Mouse (Mus musculus) midbrain, embryonic 14.5 days (tissue): Measurements from ENCODE around the gene Neo1. TPM values are rescaled to one million over a fixed set of nuclear protein-coding genes. Genes with fewer than 3 reads are reported as not detected.
A peak's percentile ranks its signal among the peaks of the same experiment; 100 is the strongest.
"Not testable (repeated sequence)": the region's sequence is repeated elsewhere in the genome, so short reads cannot be mapped to it uniquely, and the experiment has no call there.

ENCODE experiments used
- ATAC-seq: fragments of 200-750 bp; cut with Nextera tagmentation; 2 replicates; pipeline ENCODE4 v1.8.0; 2017; ENCODE audit warnings: moderate number of reproducible peaks, moderate library complexity; ENCODE audit not compliant: low FRiP score, low TSS enrichment
- DNase-seq: peaks from one replicate; pipeline ENCODE4 v3.0.0-alpha.2; 2015
- H3K27ac ChIP-seq: fragments of 300-500 bp; sonication (generic); replicated peaks from 2 replicates; pipeline ENCODE4 v1.5.1; 2014; ENCODE audit warnings: mild to moderate bottlenecking, low read depth, low read length, moderate library complexity
- H3K27me3 ChIP-seq: fragments of 300-500 bp; sonication (generic); 2 replicates; pipeline ENCODE4 v1.6.1; 2014; ENCODE audit warnings: low read length, control low read depth, mixed read lengths; ENCODE audit not compliant: control insufficient read depth, insufficient read depth
- H3K36me3 ChIP-seq: fragments of 300-500 bp; sonication (generic); 2 replicates; pipeline ENCODE4 v1.6.1; 2014; ENCODE audit warnings: low read length, control low read depth; ENCODE audit not compliant: control insufficient read depth, insufficient read depth
- H3K4me1 ChIP-seq: fragments of 300-500 bp; sonication (generic); 2 replicates; pipeline ENCODE4 v1.6.1; 2014; ENCODE audit warnings: mild to moderate bottlenecking, antibody characterized with exemption, low read length, control low read depth; ENCODE audit not compliant: control insufficient read depth, insufficient read depth
- H3K4me2 ChIP-seq: fragments of 300-500 bp; sonication (generic); 2 replicates; pipeline ENCODE4 v1.6.1; 2014; ENCODE audit warnings: mild to moderate bottlenecking, low read length, moderate library complexity
- H3K4me3 ChIP-seq: fragments of 300-500 bp; sonication (generic); replicated peaks from 2 replicates; pipeline ENCODE4 v1.5.1; 2014; ENCODE audit warnings: low read depth, low read length
- H3K9ac ChIP-seq: fragments of 300-500 bp; sonication (generic); replicated peaks from 2 replicates; pipeline ENCODE4 v1.6.1; 2014; ENCODE audit warnings: mild to moderate bottlenecking, low read length, moderate library complexity
- H3K9me3 ChIP-seq: fragments of 300-500 bp; sonication (generic); 2 replicates; pipeline ENCODE4 v1.6.1; 2016; ENCODE audit warnings: low read length, control low read depth, mixed read lengths; ENCODE audit not compliant: control insufficient read depth
- WGBS: fragments of 180-500 bp; shearing (Covaris S2); extraction: QIAGEN DNeasy Blood & Tissue Kit; methylation state at CpG from one replicate; pipeline ENCODE4 v1.1.7; 2014; 5-methylcytosine and 5-hydroxymethylcytosine counted together
- polyA plus RNA-seq: library from polyadenylated mRNA; unstranded; fragments of >200 nt; fragmentation: Nextera tagmentation; extraction: Ambion mirVana; gene quantifications from 2 replicates; pipeline ENCODE4 v1.2.1, GENCODE M21; 2014

Neo1 gene
- polyA plus RNA-seq, 1 experiment from 2014 or later = 59.7 TPM

DNA sequence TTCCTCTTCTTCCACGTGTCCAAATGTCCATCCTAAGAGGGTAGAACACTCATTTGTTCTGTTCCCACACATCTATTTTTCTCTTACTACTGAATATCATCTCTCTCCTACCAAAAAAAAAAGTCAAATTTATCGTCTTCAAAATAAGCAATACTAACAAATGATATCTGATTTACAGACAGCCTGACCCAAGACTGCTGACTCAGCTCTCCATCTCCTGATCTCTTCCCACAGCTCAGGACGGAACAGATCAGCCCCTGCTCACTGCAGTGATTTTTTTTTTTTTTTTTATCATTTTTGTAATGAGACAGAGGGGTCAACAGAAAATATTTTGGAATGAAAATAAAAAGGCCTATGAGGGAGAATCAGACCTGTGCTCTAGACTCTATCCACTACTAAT, 2.7 kb downstream of the Neo1 start:
- no peak for ATAC-seq
- Histone ChIP-seq H3K4me1 (peaks cover 17% of the 10 kb centered on the region), H3K27me3 (no peaks in the 10 kb centered on the region), H3K9ac (no peak overlapping the region), H3K27ac (no peak overlapping the region), H3K9me3 (no peaks in the 10 kb centered on the region), H3K4me2 (peak overlapping the region; percentile 84), H3K36me3 (no peaks in the 10 kb centered on the region), H3K4me3 (peak overlapping the region; percentile 12; the same call in 1 of the 2 replicates)
- 60% methylated on average over 3 of the region's 3 CpGs for WGBS
- DNase-seq = no peak

DNA sequence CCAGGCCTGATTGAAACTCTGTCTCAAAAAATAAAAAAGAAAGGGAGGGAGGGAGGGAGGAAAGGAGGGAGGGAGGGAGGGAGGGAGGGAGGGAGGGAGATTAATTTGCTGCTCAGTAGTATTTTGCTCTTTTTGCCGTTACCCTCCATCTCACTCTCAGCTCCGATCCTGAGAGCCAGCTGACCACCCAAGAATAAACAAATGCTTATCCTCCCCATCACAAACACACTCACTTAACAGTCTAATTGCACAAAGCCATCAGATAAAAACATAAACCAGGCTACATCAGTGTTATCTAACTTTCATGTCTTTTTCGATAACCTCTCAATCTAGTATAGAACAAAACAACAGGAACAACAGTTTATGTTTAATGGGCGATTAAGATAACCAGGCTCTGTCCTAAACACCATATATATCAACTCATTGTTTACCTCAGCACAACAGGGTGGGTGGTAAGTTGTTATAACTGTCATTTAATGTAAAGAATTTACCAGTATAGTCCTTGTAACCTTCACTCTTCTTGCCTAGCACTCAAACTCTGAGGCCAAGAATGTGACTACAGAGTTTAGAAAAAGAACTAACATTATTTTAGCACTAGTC, 11.9 kb downstream of the Neo1 start:
- no peak for ATAC-seq
- no peak overlapping the region for H3K27ac ChIP-seq
- no peaks in the 10 kb centered on the region for H3K4me1 ChIP-seq
- 71% methylated on average over 4 of the region's 4 CpGs for WGBS
- H3K27me3 ChIP-seq = no peaks in the 10 kb centered on the region
- no peak overlapping the region for H3K4me3 ChIP-seq
- DNase-seq = no peak
- H3K36me3 ChIP-seq = no peaks in the 10 kb centered on the region
- H3K9me3 ChIP-seq = no peaks in the 10 kb centered on the region
- H3K9ac ChIP-seq = no peak overlapping the region
- no peak overlapping the region for H3K4me2 ChIP-seq

DNA sequence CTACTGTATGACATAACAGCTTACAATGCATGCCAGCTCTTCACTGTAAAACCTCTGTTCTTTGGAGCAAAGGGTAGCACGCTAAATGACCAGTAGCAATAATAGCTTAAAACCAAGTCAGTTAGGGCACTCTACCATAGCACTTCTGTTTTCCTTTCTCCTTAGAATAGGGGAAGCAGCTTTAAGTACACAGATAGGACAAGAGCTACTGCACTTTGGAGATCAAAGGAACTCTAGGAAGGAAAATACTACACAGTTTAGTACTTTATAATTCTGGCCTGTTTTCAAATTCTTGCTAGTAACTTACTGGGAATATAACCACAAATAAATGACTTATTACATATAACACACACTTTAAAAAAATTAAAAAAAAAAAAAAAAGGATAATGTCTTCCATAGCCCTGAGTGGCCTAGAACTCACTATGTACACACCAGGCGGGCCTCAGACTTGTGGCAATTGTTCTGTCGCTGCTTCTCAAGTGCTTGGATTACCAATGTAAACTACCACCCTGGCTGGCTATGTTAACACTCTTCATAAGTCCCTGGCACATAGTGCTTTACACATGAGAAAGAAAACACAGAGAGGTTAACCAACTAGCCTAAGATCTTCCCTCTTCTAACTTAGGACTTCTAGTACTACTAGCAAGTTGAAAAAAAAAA, 20.1 kb downstream of the Neo1 start:
- 80% methylated on average over 3 of the region's 3 CpGs for WGBS

DNA sequence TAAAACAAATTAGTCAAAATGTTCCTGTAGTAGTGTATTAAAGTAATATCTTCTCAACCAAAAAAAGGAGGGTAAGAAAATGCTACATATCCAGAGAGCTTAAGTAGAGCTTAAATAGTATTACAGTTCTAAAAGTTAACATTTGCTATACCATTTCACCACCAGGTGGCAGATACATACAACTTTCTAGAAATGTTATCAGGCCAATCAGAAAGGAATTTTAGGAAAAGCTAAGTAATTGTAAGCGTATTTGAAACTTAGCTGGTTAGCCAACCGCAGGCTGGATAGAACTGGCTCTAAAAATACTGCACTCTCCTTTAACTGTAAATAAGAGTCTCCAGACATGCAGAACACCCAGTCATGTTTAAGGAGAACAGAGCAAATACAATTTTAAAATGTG, 22.9 kb downstream of the Neo1 start:
- Histone ChIP-seq H3K9ac (no peak overlapping the region), H3K9me3 (no peaks in the 10 kb centered on the region), H3K27me3 (no peaks in the 10 kb centered on the region), H3K4me1 (no peaks in the 10 kb centered on the region), H3K36me3 (no peaks in the 10 kb centered on the region), H3K27ac (no peak overlapping the region), H3K4me3 (no peak overlapping the region), H3K4me2 (no peak overlapping the region)
- peak; percentile 90 for DNase-seq
- ATAC-seq = no peak
- 21% methylated on average over 2 of the region's 2 CpGs for WGBS

More for the DNA sequence above, 20.1 kb downstream of the Neo1 start:
- H3K27me3 ChIP-seq = no peaks in the 10 kb centered on the region
- no peak overlapping the region for H3K4me2 ChIP-seq
- H3K4me3 ChIP-seq = no peak overlapping the region
- H3K9ac ChIP-seq = no peak overlapping the region
- H3K9me3 ChIP-seq = no peaks in the 10 kb centered on the region
- H3K27ac ChIP-seq = no peak overlapping the region
- no peaks in the 10 kb centered on the region for H3K4me1 ChIP-seq
- H3K36me3 ChIP-seq = no peaks in the 10 kb centered on the region
- ATAC-seq (no peak), DNase-seq (no peak)

DNA sequence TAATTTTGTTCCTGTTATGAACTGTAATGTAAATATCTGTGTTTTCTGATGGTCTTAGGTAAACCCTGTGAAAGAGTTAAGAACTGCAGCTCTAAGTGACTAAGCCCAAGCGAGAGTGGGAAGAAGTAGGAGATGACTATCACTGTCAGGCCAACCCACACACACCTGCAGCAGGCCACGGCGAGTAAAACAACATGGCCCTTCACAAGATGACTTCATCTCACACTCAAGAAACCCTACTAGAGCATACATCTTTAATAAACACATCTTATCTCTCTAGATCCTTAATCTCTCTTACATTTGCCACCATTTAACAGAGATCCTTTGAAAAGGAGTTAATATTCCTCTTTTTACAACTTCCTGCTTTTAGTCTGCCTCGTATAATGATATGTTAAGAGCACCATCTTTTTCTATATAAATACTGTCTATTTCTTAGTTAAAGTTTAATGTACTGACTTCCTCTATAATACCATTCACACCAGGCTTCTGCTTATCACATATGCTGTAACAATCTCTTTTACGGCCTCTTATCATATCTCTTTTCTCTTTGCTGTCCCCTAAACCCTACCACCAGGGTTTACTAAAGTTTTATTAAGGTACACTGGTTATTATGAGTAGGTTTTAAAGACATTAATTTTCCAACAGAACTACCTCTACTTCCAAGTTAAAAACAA, 46.8 kb downstream of the Neo1 start:
- ATAC-seq = no peak
- WGBS = 92% methylated on average over 5 of the region's 5 CpGs

DNA sequence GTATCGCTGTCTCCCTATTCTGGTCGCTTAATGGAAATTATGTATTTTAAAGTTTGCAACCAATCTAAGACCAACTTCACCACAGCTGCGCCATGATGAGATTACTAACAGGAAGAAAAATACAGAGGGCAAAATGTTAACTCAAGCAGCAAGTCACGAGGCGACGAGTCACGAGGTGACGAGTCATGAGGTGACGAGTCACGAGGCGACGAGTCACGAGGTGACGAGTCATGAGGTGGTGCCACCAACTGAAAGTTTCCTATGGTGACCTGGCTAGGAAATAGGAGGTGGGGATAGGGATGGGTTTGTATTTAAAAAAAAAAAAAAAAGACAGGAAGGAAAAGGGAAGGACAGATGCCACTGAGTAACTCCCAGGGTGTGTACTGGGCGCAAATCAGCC, 57.2 kb downstream of the Neo1 start:
- Histone ChIP-seq H3K9me3 (no peaks in the 10 kb centered on the region), H3K27ac (no peak overlapping the region), H3K9ac (no peak overlapping the region), H3K4me2 (no peak overlapping the region), H3K4me1 (no peaks in the 10 kb centered on the region), H3K27me3 (no peaks in the 10 kb centered on the region), H3K36me3 (peaks cover 5% of the 10 kb centered on the region; the same call in 1 of the 2 replicates), H3K4me3 (no peak overlapping the region)
- WGBS = 95% methylated on average over 15 of the region's 15 CpGs
- DNase-seq (no peak), ATAC-seq (no peak)

More for the DNA sequence above, 46.8 kb downstream of the Neo1 start:
- H3K36me3 ChIP-seq = 0 out of 2 replicates have a peak, but pooled peaks cover 13% of the 10 kb centered on the region
- no peak overlapping the region for H3K4me3 ChIP-seq
- no peaks in the 10 kb centered on the region for H3K27me3 ChIP-seq
- DNase-seq = no peak
- no peaks in the 10 kb centered on the region for H3K9me3 ChIP-seq
- no peak overlapping the region for H3K4me2 ChIP-seq
- H3K4me1 ChIP-seq = no peaks in the 10 kb centered on the region
- H3K9ac ChIP-seq = no peak overlapping the region
- no peak overlapping the region for H3K27ac ChIP-seq

DNA sequence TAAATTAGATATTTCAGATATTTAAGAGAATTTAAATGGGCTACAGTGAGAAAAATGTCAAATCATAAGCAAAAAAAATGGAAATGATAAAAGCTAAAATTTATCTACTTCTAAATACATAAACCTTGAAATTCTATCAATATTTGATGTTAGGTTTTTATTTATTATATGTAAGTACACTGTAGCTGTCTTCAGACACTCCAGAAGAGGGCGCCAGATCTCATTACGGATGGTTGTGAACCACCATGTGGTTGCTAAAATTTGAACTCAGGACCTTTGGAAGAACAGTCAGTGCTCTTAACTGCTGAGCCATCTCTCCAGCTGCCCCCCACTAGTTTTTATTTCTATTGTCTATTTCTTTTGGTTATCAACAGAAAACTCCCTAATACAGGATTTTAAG, 65.1 kb downstream of the Neo1 start:
- not testable (repeated sequence) for H3K4me1 ChIP-seq, H3K9ac ChIP-seq, H3K27me3 ChIP-seq, H3K27ac ChIP-seq, H3K9me3 ChIP-seq, H3K4me2 ChIP-seq, DNase-seq, H3K36me3 ChIP-seq, H3K4me3 ChIP-seq, ATAC-seq
- WGBS = 79% methylated on average over 2 of the region's 2 CpGs

DNA sequence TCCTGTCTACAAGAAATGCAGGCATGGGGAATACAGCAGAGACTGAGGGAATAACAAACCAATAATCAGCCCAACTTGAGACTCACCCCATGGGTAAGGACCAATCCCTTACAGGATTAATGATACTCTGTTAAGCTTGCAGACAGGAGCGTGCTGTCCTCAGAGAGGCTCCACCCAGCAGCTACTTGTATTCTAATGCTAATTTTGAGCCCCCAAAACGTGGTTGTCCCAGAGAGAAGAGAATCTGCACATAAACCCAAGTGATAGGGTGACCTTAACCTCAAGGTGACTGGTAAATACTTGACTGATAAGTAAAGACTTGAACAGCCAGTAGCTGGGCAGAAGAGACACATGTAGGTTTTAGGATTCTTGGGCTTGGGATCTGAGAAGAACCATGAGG, 68.9 kb downstream of the Neo1 start:
- no peak overlapping the region for H3K4me2 ChIP-seq
- H3K4me3 ChIP-seq = no peak overlapping the region
- H3K27ac ChIP-seq = no peak overlapping the region
- H3K4me1 ChIP-seq = no peaks in the 10 kb centered on the region
- no peaks in the 10 kb centered on the region for H3K36me3 ChIP-seq
- 39% methylated on average over 2 of the region's 2 CpGs for WGBS
- H3K9me3 ChIP-seq = no peaks in the 10 kb centered on the region
- DNase-seq (no peak), ATAC-seq (no peak)
- H3K27me3 ChIP-seq = no peaks in the 10 kb centered on the region
- no peak overlapping the region for H3K9ac ChIP-seq

DNA sequence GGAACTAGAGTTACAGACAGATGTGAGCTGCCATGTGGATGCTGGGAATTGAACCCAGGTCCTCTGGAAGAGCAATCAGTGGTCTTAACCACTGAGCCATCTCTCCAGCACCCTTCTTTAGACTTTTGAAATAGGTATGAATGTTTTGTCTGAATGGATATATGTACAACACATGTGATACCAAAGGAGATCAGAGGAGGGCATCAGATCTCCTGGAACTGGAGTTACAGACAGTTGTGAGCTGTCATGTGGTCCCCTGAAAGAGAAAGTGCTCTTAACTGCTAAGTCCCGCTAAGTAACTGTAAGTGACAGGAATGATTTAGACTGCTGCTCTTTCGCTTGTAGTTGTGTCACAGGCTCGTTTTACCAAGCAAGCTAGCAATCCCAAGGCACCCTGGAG, 80.7 kb downstream of the Neo1 start:
- WGBS = 83% methylated on average over 3 of the region's 3 CpGs
- Histone ChIP-seq H3K36me3 (peaks cover 17% of the 10 kb centered on the region), H3K9ac (no peak overlapping the region), H3K4me2 (no peak overlapping the region), H3K27ac (no peak overlapping the region), H3K4me3 (no peak overlapping the region), H3K9me3 (no peaks in the 10 kb centered on the region), H3K27me3 (no peaks in the 10 kb centered on the region), H3K4me1 (no peaks in the 10 kb centered on the region)
- no peak for DNase-seq
- ATAC-seq = no peak
